Mouse (Mus musculus) lung, postnatal 0 days (tissue): ENCODE measurements around the gene Gm498. TPM values are rescaled to one million over a fixed set of nuclear protein-coding genes. Genes with fewer than 3 reads are reported as not detected.
A peak's percentile ranks its signal among the peaks of the same experiment; 100 is the strongest.

Experiments used
- ATAC-seq: fragments of 200-750 bp; cut with Nextera tagmentation; 2 replicates; pipeline ENCODE4 v1.8.0; 2017; ENCODE audit warnings: moderate library complexity
- DNase-seq: peaks from one replicate; pipeline ENCODE4 v3.0.0-alpha.2; 2016; ENCODE audit warnings: low spot score
- H3K27ac ChIP-seq: fragments of 300-500 bp; sonication (generic); 2 replicates; pipeline ENCODE4 v1.5.1; 2014; ENCODE audit warnings: antibody characterized with exemption, mild to moderate bottlenecking, low read length, mixed read lengths
- H3K27me3 ChIP-seq: fragments of 300-500 bp; sonication (generic); replicated peaks from 2 replicates; pipeline ENCODE4 v1.6.1; 2014; ENCODE audit warnings: low read length, mixed read lengths; ENCODE audit not compliant: insufficient read depth
- H3K36me3 ChIP-seq: fragments of 300-500 bp; sonication (generic); 2 replicates; pipeline ENCODE4 v1.6.1; 2014; ENCODE audit warnings: low read length, mixed read lengths; ENCODE audit not compliant: insufficient read depth
- H3K4me1 ChIP-seq: fragments of 300-500 bp; sonication (generic); 2 replicates; pipeline ENCODE4 v1.6.1; 2014; ENCODE audit warnings: antibody characterized with exemption, low read depth, low read length, mixed read lengths; ENCODE audit not compliant: insufficient read depth
- H3K4me2 ChIP-seq: fragments of 300-500 bp; sonication (generic); replicated peaks from 2 replicates; pipeline ENCODE4 v1.6.1; 2014; ENCODE audit warnings: low read depth, mild to moderate bottlenecking, low read length, moderate library complexity, mixed read lengths
- H3K4me3 ChIP-seq: fragments of 300-500 bp; sonication (generic); 2 replicates; pipeline ENCODE4 v1.5.1; 2014; ENCODE audit warnings: low read depth, low read length
- H3K9ac ChIP-seq: fragments of 300-500 bp; sonication (generic); replicated peaks from 2 replicates; pipeline ENCODE4 v1.6.1; 2014; ENCODE audit warnings: low read depth, mild to moderate bottlenecking
- H3K9me3 ChIP-seq: fragments of 300-500 bp; sonication (generic); 2 replicates; pipeline ENCODE4 v1.6.1; 2016; ENCODE audit warnings: low read length, mixed read lengths
- CTCF ChIP-seq: IDR thresholded peaks from 2 replicates; pipeline ENCODE4 v1.5.1; 2016; ENCODE audit warnings: antibody characterized with exemption, mild to moderate bottlenecking
- EP300 ChIP-seq: IDR thresholded peaks from 2 replicates; pipeline ENCODE4 v1.6.1; 2016; ENCODE audit warnings: antibody characterized with exemption, mild to moderate bottlenecking, control low read depth
- WGBS: fragments of 180-500 bp; shearing (Covaris S2); extraction: QIAGEN DNeasy Blood & Tissue Kit; methylation state at CpG from one replicate; pipeline ENCODE4 v1.1.7; 2014; 5-methylcytosine and 5-hydroxymethylcytosine counted together
- polyA plus RNA-seq: library from polyadenylated mRNA; unstranded; fragments of >200 nt; fragmentation: Nextera tagmentation; extraction: Ambion mirVana; gene quantifications from 2 replicates; pipeline ENCODE4 v1.2.1, GENCODE M21; 2015

Gm498 gene
- polyA plus RNA-seq, 1 experiment from 2014 or later = not detected

DNA sequence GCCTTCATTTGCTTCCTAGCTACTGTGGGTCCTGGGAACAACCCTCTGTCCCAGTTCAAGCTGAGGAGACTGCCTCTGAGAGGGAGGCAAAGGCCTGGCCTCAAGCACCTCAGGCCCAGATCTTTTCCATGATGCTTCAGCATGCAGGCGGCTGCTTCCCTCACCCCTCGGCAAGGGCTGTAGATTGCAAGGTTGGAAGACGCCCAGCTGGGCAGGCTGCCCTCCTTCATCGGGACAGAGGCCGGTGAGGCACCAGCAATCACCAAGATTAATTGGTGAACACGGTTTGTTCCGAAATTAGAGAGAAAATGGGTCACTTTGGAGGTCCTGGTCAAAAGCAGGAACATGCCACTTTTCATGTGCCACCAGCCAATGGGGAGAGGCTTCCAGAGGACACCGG lies 47.0 kb downstream of the Gm498 start:
- Histone ChIP-seq H3K9me3 (no peaks in the 10 kb centered on the region), H3K27ac (no peak overlapping the region), H3K27me3 (no peaks in the 10 kb centered on the region), H3K4me1 (no peaks in the 10 kb centered on the region), H3K4me2 (no peak overlapping the region), H3K36me3 (no peaks in the 10 kb centered on the region), H3K9ac (no peak overlapping the region), H3K4me3 (no peak overlapping the region)
- DNase-seq = no peak
- TF ChIP-seq CTCF (no peak), EP300 (no peak)
- no peak for ATAC-seq
- 75% methylated on average over 8 of the region's 8 CpGs for WGBS

DNA sequence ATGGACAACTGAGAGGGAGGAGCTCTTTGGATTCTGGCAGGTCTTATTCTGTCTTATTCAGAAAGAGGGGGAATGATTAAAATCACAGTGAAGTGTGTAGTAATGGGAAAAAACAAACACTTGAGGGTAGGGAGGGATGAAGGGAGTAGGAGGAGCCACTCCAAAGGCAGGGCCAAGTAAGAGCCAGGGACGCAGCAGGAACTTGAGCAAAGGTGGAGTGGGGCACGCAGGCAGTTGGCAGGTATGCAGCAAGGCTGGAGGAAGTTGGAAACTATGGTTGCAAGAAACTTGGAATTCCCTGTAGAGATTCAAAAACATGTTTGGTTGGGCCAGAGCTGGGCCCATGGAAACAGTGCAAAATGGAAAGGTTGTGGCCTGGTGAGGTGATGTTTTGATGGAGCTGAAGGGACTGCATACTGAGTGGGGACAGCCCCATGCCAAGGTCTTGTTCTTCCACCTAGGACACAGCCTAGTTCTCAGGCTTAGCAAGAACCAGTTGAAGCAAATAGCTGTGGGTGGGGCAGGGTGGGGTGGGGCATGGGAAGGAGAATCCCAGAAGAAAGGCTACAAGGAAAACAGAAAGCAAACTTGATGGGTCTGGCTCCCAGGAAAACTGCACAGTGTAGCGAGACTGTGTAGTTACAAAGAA lies 52.5 kb downstream of the Gm498 start:
- Histone ChIP-seq H3K27ac (0 out of 2 replicates have a peak overlapping the region, but pooled peaks have one; percentile 43), H3K4me2 (no peak overlapping the region), H3K4me1 (no peaks in the 10 kb centered on the region; the same call in 1 of the 2 replicates), H3K27me3 (no peaks in the 10 kb centered on the region), H3K4me3 (no peak overlapping the region), H3K36me3 (no peaks in the 10 kb centered on the region), H3K9ac (no peak overlapping the region), H3K9me3 (no peaks in the 10 kb centered on the region)
- TF ChIP-seq EP300 (peak; percentile 33; the same call in 1 of the 2 replicates), CTCF (no peak)
- WGBS = 49% methylated on average over 3 of the region's 3 CpGs
- ATAC-seq (peak; percentile 94), DNase-seq (peak; percentile 88)

DNA sequence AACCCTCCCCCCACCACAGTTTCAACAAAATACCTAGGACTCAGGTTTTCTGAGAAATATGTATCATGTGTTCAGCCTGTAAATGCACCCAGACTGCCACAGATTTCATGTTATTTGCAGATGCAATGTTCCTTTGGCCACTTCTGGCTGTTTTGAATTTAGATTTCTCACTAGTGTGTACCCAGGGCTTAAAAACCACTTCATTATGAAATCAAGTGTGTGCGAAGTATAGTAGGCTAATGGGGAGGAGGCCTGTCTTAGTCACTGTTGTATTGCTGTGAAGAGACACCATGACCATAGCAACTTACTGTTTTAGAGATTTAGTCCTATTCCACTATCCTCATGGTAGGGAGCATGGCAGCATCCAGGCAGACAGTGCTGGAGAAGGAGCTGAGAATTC lies 63.3 kb downstream of the Gm498 start:
- no peaks in the 10 kb centered on the region for H3K36me3 ChIP-seq
- H3K4me1 ChIP-seq = no peaks in the 10 kb centered on the region
- DNase-seq = peak; percentile 67
- H3K27ac ChIP-seq = no peak overlapping the region
- 54% methylated on average over 1 of the region's 1 CpGs for WGBS
- no peaks in the 10 kb centered on the region for H3K27me3 ChIP-seq
- no peak overlapping the region for H3K4me2 ChIP-seq
- no peaks in the 10 kb centered on the region for H3K9me3 ChIP-seq
- H3K9ac ChIP-seq = no peak overlapping the region
- no peak for TF ChIP-seq EP300
- no peak for TF ChIP-seq CTCF
- ATAC-seq = peak; percentile 88
- no peak overlapping the region for H3K4me3 ChIP-seq

DNA sequence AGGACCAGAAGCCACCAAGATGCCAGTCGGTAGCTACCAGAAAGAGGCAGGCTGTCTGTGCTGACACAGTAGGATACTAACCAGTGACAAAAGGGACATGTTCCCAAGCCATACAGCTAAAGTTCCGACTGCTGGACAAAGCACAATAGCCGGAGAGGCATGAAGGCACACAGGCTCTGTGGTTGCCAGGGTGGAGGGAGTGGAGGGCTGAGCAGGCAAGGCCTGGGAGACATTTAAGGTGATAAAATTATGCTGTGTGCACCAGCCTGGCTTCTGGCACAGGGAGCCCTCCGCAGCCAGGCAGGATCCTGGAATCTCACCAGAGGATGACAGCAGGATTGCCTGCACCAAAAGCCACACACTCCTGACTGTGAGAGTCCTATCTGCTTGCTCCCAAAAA lies 72.0 kb downstream of the Gm498 start:
- Histone ChIP-seq H3K9ac (no peak overlapping the region), H3K27ac (no peak overlapping the region), H3K27me3 (no peaks in the 10 kb centered on the region), H3K4me2 (no peak overlapping the region), H3K4me3 (no peak overlapping the region), H3K36me3 (no peaks in the 10 kb centered on the region), H3K4me1 (no peaks in the 10 kb centered on the region), H3K9me3 (no peaks in the 10 kb centered on the region)
- no peak for TF ChIP-seq CTCF
- TF ChIP-seq EP300 = no peak
- 64% methylated on average over 4 of the region's 4 CpGs for WGBS
- ATAC-seq (no peak), DNase-seq (no peak)

DNA sequence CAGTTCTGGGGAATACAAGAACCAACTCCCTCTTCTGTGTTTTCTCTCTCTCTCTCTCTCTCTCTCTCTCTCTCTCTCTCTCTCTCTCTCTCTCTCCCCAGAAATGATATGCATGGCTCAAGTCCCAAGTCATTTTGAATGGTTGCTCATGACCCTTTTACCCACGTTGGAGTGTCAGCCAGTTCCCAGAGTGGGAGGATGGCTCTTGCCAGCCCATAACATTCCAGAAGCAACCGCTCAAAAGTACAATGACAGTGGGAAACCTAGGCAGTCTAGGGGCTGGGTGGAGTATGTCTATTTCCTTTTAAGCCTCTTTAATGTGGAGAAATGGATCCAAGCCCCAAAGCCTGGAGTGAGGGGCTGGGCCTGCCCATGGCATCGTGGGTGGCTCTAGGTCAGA lies 72.8 kb downstream of the Gm498 start:
- ATAC-seq (no peak), DNase-seq (no peak)
- Histone ChIP-seq H3K4me2 (no peak overlapping the region), H3K4me1 (no peaks in the 10 kb centered on the region), H3K27ac (no peak overlapping the region), H3K27me3 (no peaks in the 10 kb centered on the region), H3K9me3 (no peaks in the 10 kb centered on the region), H3K36me3 (no peaks in the 10 kb centered on the region), H3K9ac (no peak overlapping the region), H3K4me3 (no peak overlapping the region)
- TF ChIP-seq EP300 (no peak), CTCF (no peak)
- WGBS = 74% methylated on average over 3 of the region's 3 CpGs

DNA sequence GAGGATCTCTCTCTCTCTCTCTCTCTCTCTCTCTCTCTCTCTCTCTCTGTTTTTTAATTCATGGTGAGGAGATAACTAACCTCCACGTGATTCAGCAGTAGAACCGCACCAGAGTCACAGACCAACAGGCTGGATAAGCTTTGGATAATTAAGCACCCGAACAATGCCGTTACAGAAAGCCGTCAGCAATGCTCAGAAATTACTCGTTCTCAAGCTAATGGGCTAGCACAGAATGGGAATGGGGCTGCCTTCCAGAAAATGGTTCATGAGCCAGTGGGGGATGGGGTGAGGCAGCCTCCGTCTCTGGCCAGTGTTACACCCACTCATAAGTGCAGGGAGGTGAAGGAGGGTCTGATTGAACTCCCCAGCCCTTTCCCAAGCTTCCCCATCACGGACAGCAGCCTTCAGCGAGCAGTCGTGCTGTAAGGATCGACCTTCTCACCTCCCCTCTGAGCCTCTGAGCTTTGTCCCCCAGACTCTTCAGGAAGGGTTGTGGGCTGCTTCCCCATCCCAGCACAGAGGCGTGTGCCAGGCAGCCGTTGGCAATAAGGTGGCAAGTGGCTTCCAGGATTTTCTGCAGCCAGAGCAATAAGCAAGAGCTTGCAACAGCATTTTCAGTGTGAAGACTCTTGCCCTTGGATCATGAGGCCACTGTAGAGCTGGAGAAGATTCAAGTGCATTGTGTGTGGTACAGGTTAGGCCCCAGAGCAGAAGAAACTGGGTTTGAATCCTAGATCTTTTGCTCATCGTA lies 76.5 kb downstream of the Gm498 start:
- H3K27ac ChIP-seq = no peak overlapping the region
- ATAC-seq (no peak), DNase-seq (no peak)
- H3K9ac ChIP-seq = no peak overlapping the region
- no peak overlapping the region for H3K4me3 ChIP-seq
- no peaks in the 10 kb centered on the region for H3K9me3 ChIP-seq
- TF ChIP-seq CTCF (no peak), EP300 (no peak)
- whole genome bisulfite sequencing = 64% methylated on average over 14 of the region's 14 CpGs
- no peaks in the 10 kb centered on the region for H3K36me3 ChIP-seq
- no peaks in the 10 kb centered on the region for H3K4me1 ChIP-seq
- H3K27me3 ChIP-seq = no peaks in the 10 kb centered on the region
- H3K4me2 ChIP-seq = no peak overlapping the region
